Mouse (Mus musculus) left cerebral cortex, postnatal 10 days (tissue): ENCODE measurements around the gene Rad51b. TPM values are rescaled to one million over a fixed set of nuclear protein-coding genes. Genes with fewer than 3 reads are reported as not detected.

Experiments used
- DNase-seq, 2 experiments: peaks; one replicate each; pipeline ENCODE4 v3.0.0; 2021 to 2022; ENCODE audit warnings: low spot score in 2 of 2, mixed read lengths in 1 of 2; ENCODE audit errors: extremely low spot score in 1 of 2
- intact Hi-C: fragments of 180-260 bp; cut with DNase I; formaldehyde crosslinking; loops from one replicate; pipeline ENCODE4 v1.15.1; 2025
- total RNA-seq, 2 experiments: library from RNA; stranded (reverse); gene quantifications; 2 replicates each; pipeline ENCODE4 v1.2.3; 2021

Rad51b gene
- total RNA-seq, 2 experiments from 2014 or later = 0.43 to 0.71 TPM

- no peak for DNase-seq
- intact Hi-C loops = no loop called here
These were observed 352.0 kb downstream of the Rad51b start for GRCm38 (mm10) chr12:79648812-79649700.

GRCm38 (mm10) chr12:79649796-79650195 is 352.7 kb downstream of the Rad51b start:
- intact Hi-C loops = no loop called here
- no peak for DNase-seq

- no peak for DNase-seq
- intact Hi-C loops = no loop called here
These were observed 358.1 kb downstream of the Rad51b start for GRCm38 (mm10) chr12:79655138-79655537.

GRCm38 (mm10) chr12:79658861-79659260 is 361.8 kb downstream of the Rad51b start:
- DNase-seq = no peak
- intact Hi-C loops = no loop called here

GRCm38 (mm10) chr12:79661270-79661669 is 364.2 kb downstream of the Rad51b start:
- intact Hi-C loops = no loop called here

GRCm38 (mm10) chr12:79663131-79663892 is 366.2 kb downstream of the Rad51b start:
- intact Hi-C loops = no loop called here

More at GRCm38 (mm10) chr12:79661270-79661669, 364.2 kb downstream of the Rad51b start:
- DNase-seq = peak in 1 of 2 experiments; percentile 85

GRCm38 (mm10) chr12:79663893-79664574 is 367.0 kb downstream of the Rad51b start:
- DNase-seq = no peak
- intact Hi-C loops = no loop called here

More at GRCm38 (mm10) chr12:79663131-79663892, 366.2 kb downstream of the Rad51b start:
- DNase-seq = peak; percentile 36 to 74

- intact Hi-C loops = loop anchor here (5.0 kb wide), 1 partner anchor 63 kb away; no protein-coding TSS in a partner anchor
- DNase-seq = no peak
These were observed 377.9 kb downstream of the Rad51b start for GRCm38 (mm10) chr12:79674846-79675439.

GRCm38 (mm10) chr12:79675440-79676176 is 378.5 kb downstream of the Rad51b start:
- peak in 1 of 2 experiments; percentile 34 for DNase-seq
- intact Hi-C loops = loop anchor here (5.0 kb wide), 1 partner anchor 63 kb away; no protein-coding TSS in a partner anchor

GRCm38 (mm10) chr12:79676251-79676650 is 379.2 kb downstream of the Rad51b start:
- DNase-seq = no peak
- intact Hi-C loops = loop anchor here (5.0 kb wide), 1 partner anchor 64 kb away; no protein-coding TSS in a partner anchor

- DNase-seq = no peak
- intact Hi-C loops = loop anchor here (5.0 kb wide), 1 partner anchor 65 kb away; no protein-coding TSS in a partner anchor
These were observed 379.8 kb downstream of the Rad51b start for GRCm38 (mm10) chr12:79676896-79677295.

- intact Hi-C loops = loop anchor here (5.0 kb wide), 1 partner anchor 67 kb away; no protein-coding TSS in a partner anchor
- DNase-seq = no peak
These were observed 382.3 kb downstream of the Rad51b start for GRCm38 (mm10) chr12:79679251-79679901.

- intact Hi-C loops = loop anchor here (5.0 kb wide), 1 partner anchor 68 kb away; no protein-coding TSS in a partner anchor
- peak; percentile 55 to 68 for DNase-seq
These were observed 383.0 kb downstream of the Rad51b start for GRCm38 (mm10) chr12:79679941-79680697.

GRCm38 (mm10) chr12:79680698-79681072 is 383.6 kb downstream of the Rad51b start:
- intact Hi-C loops = no loop called here
- DNase-seq = no peak

- intact Hi-C loops = no loop called here
- no peak for DNase-seq
These were observed 384.5 kb downstream of the Rad51b start for GRCm38 (mm10) chr12:79681571-79681970.

GRCm38 (mm10) chr12:79683350-79683749 is 386.3 kb downstream of the Rad51b start:
- no peak for DNase-seq
- intact Hi-C loops = no loop called here

GRCm38 (mm10) chr12:79683759-79684158 is 386.7 kb downstream of the Rad51b start:
- no peak for DNase-seq
- intact Hi-C loops = no loop called here
